Mouse (Mus musculus): ENCODE results near the gene Hnrnph2. TPM values are rescaled to one million over a fixed set of nuclear protein-coding genes. Genes with fewer than 3 reads are reported as not detected.

Gene Hnrnph2
- total and polyA plus RNA-seq, 3 experiments = 127 to 295 (median 200) TPM

DNA sequence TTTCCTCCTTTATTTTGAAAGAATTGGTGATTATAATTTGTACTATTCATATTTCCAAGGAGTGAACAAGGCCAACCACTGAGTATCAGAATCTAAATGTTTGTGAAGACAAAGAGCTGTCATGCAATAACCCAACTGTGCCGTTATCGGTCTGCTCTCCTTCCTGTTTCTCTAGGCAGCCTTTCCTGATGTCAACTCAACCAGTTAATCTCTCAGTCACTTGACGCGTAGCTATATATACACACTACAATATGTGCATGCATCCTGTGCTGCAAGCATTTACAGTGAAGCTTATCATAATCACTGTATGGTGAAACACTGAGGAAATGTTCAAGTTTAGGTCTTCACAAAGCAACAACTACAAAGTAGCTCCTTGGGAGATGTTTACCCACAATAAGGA, 36.7 kb upstream of the Hnrnph2 start (continued):
- peak; percentile 88 for TF ChIP-seq ELF1 (IDR thresholded peaks at IDR 0.05; ENCODE audit: low read depth, low read length)

DNA sequence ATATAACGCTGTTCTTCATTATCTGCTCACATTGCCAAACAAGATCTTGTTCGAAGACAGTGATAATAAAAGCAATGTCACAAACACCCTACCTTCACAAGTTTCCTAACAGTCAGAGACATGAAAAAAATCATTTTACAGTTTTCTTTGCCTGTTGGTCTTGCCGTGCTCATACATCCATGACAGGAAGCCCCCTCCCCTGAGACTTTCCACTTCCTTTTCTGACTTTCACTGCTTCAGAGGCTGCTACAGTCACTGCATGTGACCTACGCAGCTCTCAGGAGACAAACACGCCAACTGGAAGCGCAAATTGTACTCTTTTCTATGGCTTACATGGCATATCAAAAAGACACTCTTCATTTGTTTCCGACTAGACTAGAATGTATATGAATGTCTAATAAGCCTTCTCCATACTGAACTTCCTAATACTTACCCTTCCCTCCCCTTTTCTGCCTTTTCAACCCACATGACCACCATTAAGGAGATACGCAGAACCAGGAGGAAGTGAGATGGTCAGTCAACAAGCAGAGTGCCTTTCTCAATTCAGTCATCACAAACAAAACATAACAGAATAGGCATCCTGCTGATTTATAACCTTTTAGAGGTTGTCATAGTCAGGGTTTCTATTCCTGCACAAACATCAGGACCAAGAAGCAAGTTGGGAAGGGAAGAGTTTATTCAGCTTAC, 34.3 kb upstream of the Hnrnph2 start:
- peaks cover 16 to 29% of the 10 kb centered on the region in 2 experiments for H3K4me1 ChIP-seq (ENCODE audit: control insufficient read depth in 1 of 2, insufficient read depth in 2 of 2, low read length in 2 of 2)

DNA sequence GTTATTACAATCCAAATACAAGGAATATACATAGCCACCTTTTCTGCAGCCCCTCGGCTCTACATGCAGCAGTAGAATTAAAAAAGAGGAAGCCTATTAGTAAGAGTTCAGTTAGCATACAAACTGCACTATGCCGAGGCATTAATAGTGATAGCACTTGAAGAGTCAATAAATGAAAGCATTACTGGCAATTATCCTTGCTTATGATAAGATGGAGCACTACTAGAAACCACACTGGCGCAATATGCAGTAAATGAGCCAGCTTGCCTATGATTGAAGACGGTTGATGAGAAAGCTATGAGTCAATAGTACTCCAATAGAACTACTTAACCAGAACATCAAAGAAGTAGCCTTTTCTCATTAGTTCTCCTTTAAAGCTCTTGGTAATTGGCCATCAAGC, 23.1 kb upstream of the Hnrnph2 start:
- peaks cover 26 to 45% of the 10 kb centered on the region in 2 experiments for H3K36me3 ChIP-seq (ENCODE audit: control insufficient read depth in 1 of 2, insufficient read depth in 2 of 2, low read length in 2 of 2)
- H3K4me3 ChIP-seq (ENCODE audit: control insufficient read depth in 1 of 2, insufficient read depth in 1 of 2, low read depth in 2 of 2, low read length in 2 of 2) = peak overlapping the region in 1 of 2 experiments; percentile 27; a peak in 2 of 4 replicates

More for the DNA sequence above, 34.3 kb upstream of the Hnrnph2 start:
- H3K36me3 ChIP-seq (ENCODE audit: control insufficient read depth in 1 of 2, insufficient read depth in 2 of 2, low read length in 2 of 2) = peaks cover 44 to 45% of the 10 kb centered on the region in 2 experiments
- peak overlapping the region; percentile 11; the same call in 1 of the 2 replicates for H3K27ac ChIP-seq (ENCODE audit: control insufficient read depth, low read depth, low read length)
- H3K27me3 ChIP-seq (ENCODE audit: control insufficient read depth in 1 of 2, insufficient read depth in 2 of 2, low read length in 2 of 2) = no peaks in the 10 kb centered on the region
- no peak overlapping the region for H3K4me3 ChIP-seq (ENCODE audit: control insufficient read depth in 1 of 2, insufficient read depth in 1 of 2, low read depth in 2 of 2, low read length in 2 of 2)
- H3K79me2 ChIP-seq (ENCODE audit: control insufficient read depth, insufficient read depth, low read length, poor library complexity) = no peaks in the 10 kb centered on the region; the same call in 1 of the 2 replicates
- DNase-seq (ENCODE audit: low read depth, low spot score) = no peak
- H3K9ac ChIP-seq (ENCODE audit: control insufficient read depth, low read depth, low read length, poor library complexity, severe bottlenecking) = no peak overlapping the region
- TF ChIP-seq ZC3H11A (IDR thresholded peaks at IDR 0.05; ENCODE audit: low read depth, low read length) (no peak), POLR2A (IDR thresholded peaks at IDR 0.05; ENCODE audit: control insufficient read depth in 1 of 2, insufficient read depth in 1 of 2, low read depth in 1 of 2, low read length in 2 of 2, poor library complexity in 1 of 2) (0 out of 4 replicates have a peak, but pooled peaks of 1 of the 2 experiments have one; percentile 29)
- no peaks in the 10 kb centered on the region for H3K9me3 ChIP-seq (replicated peaks; ENCODE audit: insufficient read depth, low read length)

More for the DNA sequence above, 23.1 kb upstream of the Hnrnph2 start:
- TF ChIP-seq UBTF (IDR thresholded peaks at IDR 0.05; ENCODE audit: borderline replicate concordance, insufficient read depth, low read depth, low read length) (no peak), MAX (IDR thresholded peaks at IDR 0.05; ENCODE audit: low read length) (no peak), TAL1 (IDR thresholded peaks at IDR 0.05; ENCODE audit: low read length) (no peak), USF2 (IDR thresholded peaks at IDR 0.05; ENCODE audit: borderline replicate concordance in 1 of 2, insufficient read depth in 1 of 2, low read depth in 1 of 2, low read length in 2 of 2) (no peak), TBP (IDR thresholded peaks at IDR 0.05; ENCODE audit: low read depth, low read length) (no peak), MAZ (IDR thresholded peaks at IDR 0.05; ENCODE audit: low read depth, low read length) (no peak), POLR2AphosphoS5 (IDR thresholded peaks at IDR 0.05; ENCODE audit: borderline replicate concordance, low read depth, low read length) (no peak), BHLHE40 (IDR thresholded peaks at IDR 0.05; ENCODE audit: borderline replicate concordance, low read depth, low read length) (no peak), USF1 (IDR thresholded peaks at IDR 0.05; ENCODE audit: low read depth, low read length) (no peak), CTCF (IDR thresholded peaks at IDR 0.05 in 2 of 3, conservative IDR thresholded peaks at IDR 0.05 in 1 of 3; ENCODE audit: control insufficient read depth in 1 of 3, insufficient read depth in 1 of 3, low read depth in 2 of 3, low read length in 3 of 3, poor library complexity in 1 of 3, severe bottlenecking in 1 of 3) (no peak), ZKSCAN1 (IDR thresholded peaks at IDR 0.05; ENCODE audit: low read depth, low read length) (no peak), RAD21 (IDR thresholded peaks at IDR 0.05; ENCODE audit: low read depth, low read length) (no peak), KAT2A (conservative IDR thresholded peaks at IDR 0.05; ENCODE audit: low read depth, low read length) (no peak), GABPA (IDR thresholded peaks at IDR 0.05; ENCODE audit: low read depth, low read length) (no peak), POLR2AphosphoS2 (IDR thresholded peaks at IDR 0.05; ENCODE audit: low read length) (no peak)
- Histone ChIP-seq H3K27ac (ENCODE audit: control insufficient read depth, low read depth, low read length) (peak overlapping the region; percentile 82), H3K4me1 (ENCODE audit: control insufficient read depth in 1 of 2, insufficient read depth in 2 of 2, low read length in 2 of 2) (peaks cover 23 to 28% of the 10 kb centered on the region in 2 experiments), H3K9ac (ENCODE audit: control insufficient read depth, low read depth, low read length, poor library complexity, severe bottlenecking) (peak overlapping the region; percentile 29), H3K9me3 (replicated peaks; ENCODE audit: insufficient read depth, low read length) (no peaks in the 10 kb centered on the region), H3K27me3 (ENCODE audit: control insufficient read depth in 1 of 2, insufficient read depth in 2 of 2, low read length in 2 of 2) (no peaks in the 10 kb centered on the region), H3K79me2 (ENCODE audit: control insufficient read depth, insufficient read depth, low read length, poor library complexity) (peaks cover 68% of the 10 kb centered on the region)
- DNase-seq (ENCODE audit: low read depth, low spot score) = peak; percentile 86
